Mouse (Mus musculus) thymus, adult 2 months (tissue): ENCODE results near the gene Lrp4.

Source experiments
- CTCF ChIP-seq: fragments of 200-500 bp; IDR thresholded peaks from 2 replicates; pipeline ENCODE4 v1.5.1; 2012; ENCODE audit warnings: mild to moderate bottlenecking, control low read depth, low read length, moderate library complexity, borderline replicate concordance; ENCODE audit not compliant: control insufficient read depth, poor library complexity, insufficient read depth; ENCODE audit errors: extremely low read depth
- POLR2A ChIP-seq: fragments of 200-500 bp; IDR thresholded peaks from 2 replicates; pipeline ENCODE4 v1.6.1; 2012; ENCODE audit warnings: mild to moderate bottlenecking, low read length, control low read depth, moderate library complexity; ENCODE audit not compliant: control insufficient read depth, poor library complexity, insufficient read depth; ENCODE audit errors: extremely low read depth

GRCm38 (mm10) chr2:91453231-91454075, 3.9 kb upstream of the Lrp4 start:
- TF ChIP-seq CTCF, result no peak
- no peak for TF ChIP-seq POLR2A
